Mouse (Mus musculus) midbrain, postnatal 0 days (tissue): ENCODE measurements around the gene Tmbim6. TPM values are rescaled to one million over a fixed set of nuclear protein-coding genes. Genes with fewer than 3 reads are reported as not detected.

Experiments used
- ATAC-seq: fragments of 200-750 bp; cut with Nextera tagmentation; 2 replicates; pipeline ENCODE4 v1.8.0; 2017; ENCODE audit warnings: moderate number of reproducible peaks, mild to moderate bottlenecking, moderate TSS enrichment, moderate library complexity; ENCODE audit not compliant: low FRiP score
- DNase-seq: peaks from one replicate; pipeline ENCODE4 v3.0.0-alpha.2; 2015; ENCODE audit warnings: low spot score
- H3K27ac ChIP-seq: fragments of 300-500 bp; sonication (generic); 2 replicates; pipeline ENCODE4 v1.5.1; 2014; ENCODE audit warnings: low read depth, mild to moderate bottlenecking, low read length, mixed read lengths
- H3K27me3 ChIP-seq: fragments of 300-500 bp; sonication (generic); 2 replicates; pipeline ENCODE4 v1.6.1; 2014; ENCODE audit warnings: low read length, control low read depth, mixed read lengths; ENCODE audit not compliant: insufficient read depth
- H3K36me3 ChIP-seq: fragments of 300-500 bp; sonication (generic); 2 replicates; pipeline ENCODE4 v1.6.1; 2014; ENCODE audit warnings: low read length, control low read depth, mixed read lengths; ENCODE audit not compliant: insufficient read depth
- H3K4me1 ChIP-seq: fragments of 300-500 bp; sonication (generic); 2 replicates; pipeline ENCODE4 v1.6.1; 2014; ENCODE audit warnings: mild to moderate bottlenecking, control low read depth, antibody characterized with exemption, low read length, mixed read lengths; ENCODE audit not compliant: insufficient read depth
- H3K4me2 ChIP-seq: fragments of 300-500 bp; sonication (generic); 2 replicates; pipeline ENCODE4 v1.6.1; 2014; ENCODE audit warnings: low read depth, mild to moderate bottlenecking, low read length, mixed read lengths; ENCODE audit not compliant: poor library complexity, severe bottlenecking
- H3K4me3 ChIP-seq: fragments of 300-500 bp; sonication (generic); 2 replicates; pipeline ENCODE4 v1.5.1; 2014; ENCODE audit warnings: low read depth, mild to moderate bottlenecking, low read length, moderate library complexity
- H3K9ac ChIP-seq: fragments of 300-500 bp; sonication (generic); replicated peaks from 2 replicates; pipeline ENCODE4 v1.6.1; 2014; ENCODE audit warnings: mild to moderate bottlenecking, low read length, moderate library complexity, mixed read lengths; ENCODE audit not compliant: poor library complexity, severe bottlenecking
- H3K9me3 ChIP-seq: fragments of 300-500 bp; sonication (generic); 2 replicates; pipeline ENCODE4 v1.6.1; 2016; ENCODE audit warnings: low read length, control low read depth
- CTCF ChIP-seq: IDR thresholded peaks from 2 replicates; pipeline ENCODE4 v1.5.1; 2016; ENCODE audit warnings: antibody characterized with exemption, mild to moderate bottlenecking
- WGBS: fragments of 180-500 bp; shearing (Covaris S2); extraction: QIAGEN DNeasy Blood & Tissue Kit; methylation state at CpG from one replicate; pipeline ENCODE4 v1.1.7; 2014; 5-methylcytosine and 5-hydroxymethylcytosine counted together
- polyA plus RNA-seq: library from polyadenylated mRNA; unstranded; fragments of >200 nt; fragmentation: Nextera tagmentation; extraction: Ambion mirVana; gene quantifications from 2 replicates; pipeline ENCODE4 v1.2.1, GENCODE M21; 2015
- total RNA-seq: library from RNA; depleted of rRNA; stranded (reverse); fragments of >200 nt; gene quantifications from 2 replicates; pipeline ENCODE4 v1.2.3, GENCODE M21; 2014

Gene Tmbim6
- total and polyA plus RNA-seq, 2 experiments from 2014 or later: 327 TPM

GRCm38 (mm10) chr15:99406986-99407570 lies 14.4 kb downstream of the Tmbim6 start:
- no peak for TF ChIP-seq CTCF
- 92% methylated on average over 15 of the region's 15 CpGs for WGBS
- ATAC-seq (no peak), DNase-seq (no peak)
- no peak overlapping the region for H3K4me2 ChIP-seq
- H3K4me3 ChIP-seq: no peak overlapping the region
- H3K27ac ChIP-seq: no peak overlapping the region
- H3K9me3 ChIP-seq: no peaks in the 10 kb centered on the region
- H3K4me1 ChIP-seq: no peaks in the 10 kb centered on the region
- peaks cover 60% of the 10 kb centered on the region for H3K36me3 ChIP-seq
- H3K27me3 ChIP-seq: no peaks in the 10 kb centered on the region
- no peak overlapping the region for H3K9ac ChIP-seq

GRCm38 (mm10) chr15:99408845-99409244 lies 16.2 kb downstream of the Tmbim6 start:
- no peak overlapping the region for H3K4me3 ChIP-seq
- no peak overlapping the region for H3K4me2 ChIP-seq
- no peak for TF ChIP-seq CTCF
- peaks cover 53% of the 10 kb centered on the region for H3K36me3 ChIP-seq
- H3K27me3 ChIP-seq: no peaks in the 10 kb centered on the region
- no peaks in the 10 kb centered on the region for H3K4me1 ChIP-seq
- DNase-seq: no peak
- ATAC-seq: no peak
- H3K9me3 ChIP-seq: no peaks in the 10 kb centered on the region
- no peak overlapping the region for H3K9ac ChIP-seq
- WGBS: 96% methylated on average over 9 of the region's 9 CpGs
- H3K27ac ChIP-seq: no peak overlapping the region

GRCm38 (mm10) chr15:99411747-99412146 lies 19.1 kb downstream of the Tmbim6 start:
- H3K9me3 ChIP-seq: no peaks in the 10 kb centered on the region
- TF ChIP-seq CTCF: peak; percentile 45
- 0 out of 2 replicates have a peak overlapping the region, but pooled peaks have one; percentile 2 for H3K27ac ChIP-seq
- H3K4me3 ChIP-seq: no peak overlapping the region
- ATAC-seq (no peak), DNase-seq (peak; percentile 59)
- no peaks in the 10 kb centered on the region for H3K27me3 ChIP-seq
- H3K36me3 ChIP-seq: peaks cover 28% of the 10 kb centered on the region
- 0 out of 2 replicates have a peak, but pooled peaks cover 4% of the 10 kb centered on the region for H3K4me1 ChIP-seq
- H3K9ac ChIP-seq: no peak overlapping the region
- H3K4me2 ChIP-seq: no peak overlapping the region
- 62% methylated on average over 14 of the region's 14 CpGs for WGBS

- peaks cover 7% of the 10 kb centered on the region; the same call in 1 of the 2 replicates for H3K4me1 ChIP-seq
- H3K27ac ChIP-seq: no peak overlapping the region
- H3K9ac ChIP-seq: no peak overlapping the region
- whole genome bisulfite sequencing: 25% methylated on average over 2 of the region's 2 CpGs
- no peaks in the 10 kb centered on the region for H3K27me3 ChIP-seq
- no peak overlapping the region for H3K4me2 ChIP-seq
- ATAC-seq (no peak), DNase-seq (peak; percentile 31)
- no peaks in the 10 kb centered on the region for H3K36me3 ChIP-seq
- TF ChIP-seq CTCF: peak; percentile 74
- H3K4me3 ChIP-seq: no peak overlapping the region
- no peaks in the 10 kb centered on the region for H3K9me3 ChIP-seq
Observed at GRCm38 (mm10) chr15:99415793-99416192, 23.1 kb downstream of the Tmbim6 start.

GRCm38 (mm10) chr15:99416348-99416882 lies 23.7 kb downstream of the Tmbim6 start:
- DNase-seq (peak; percentile 88), ATAC-seq (no peak)
- H3K4me1 ChIP-seq: peaks cover 10% of the 10 kb centered on the region; the same call in 1 of the 2 replicates
- no peak overlapping the region for H3K27ac ChIP-seq
- WGBS: 27% methylated on average over 13 of the region's 13 CpGs
- no peaks in the 10 kb centered on the region for H3K27me3 ChIP-seq
- H3K9me3 ChIP-seq: no peaks in the 10 kb centered on the region
- H3K4me2 ChIP-seq: 0 out of 2 replicates have a peak overlapping the region, but pooled peaks have one; percentile 12
- H3K4me3 ChIP-seq: no peak overlapping the region
- H3K36me3 ChIP-seq: no peaks in the 10 kb centered on the region
- H3K9ac ChIP-seq: no peak overlapping the region
- peak; percentile 100 for TF ChIP-seq CTCF

GRCm38 (mm10) chr15:99416957-99417356 lies 24.3 kb downstream of the Tmbim6 start:
- Histone ChIP-seq H3K4me1 (peaks cover 10% of the 10 kb centered on the region; the same call in 1 of the 2 replicates), H3K4me2 (no peak overlapping the region), H3K9ac (no peak overlapping the region), H3K27me3 (no peaks in the 10 kb centered on the region), H3K36me3 (0 out of 2 replicates have a peak, but pooled peaks cover 3% of the 10 kb centered on the region), H3K4me3 (no peak overlapping the region), H3K27ac (no peak overlapping the region), H3K9me3 (no peaks in the 10 kb centered on the region)
- TF ChIP-seq CTCF: no peak
- no peak for DNase-seq
- ATAC-seq: no peak
- WGBS: 29% methylated on average over 4 of the region's 4 CpGs
